Mouse (Mus musculus): Measurements from ENCODE around the gene Agt. TPM values are rescaled to one million over a fixed set of nuclear protein-coding genes. Genes with fewer than 3 reads are reported as not detected.

The Agt gene
- polyA plus RNA-seq, 1 experiment from 2014 or later, result 3.6 TPM

GRCm38 (mm10) chr8:124507572-124508320 is 61.8 kb downstream of the Agt start:
- no peak for TF ChIP-seq CTCF (IDR thresholded peaks at IDR 0.05; ENCODE audit: low read depth)
- Histone ChIP-seq H3K4me3 (ENCODE audit: low read depth, low read length) (no peak overlapping the region), H3K36me3 (ENCODE audit: insufficient read depth) (no peaks in the 10 kb centered on the region), H3K4me2 (no peak overlapping the region), H3K9ac (no peak overlapping the region), H3K27me3 (ENCODE audit: insufficient read depth, low read length) (no peaks in the 10 kb centered on the region), H3K9me3 (ENCODE audit: low read depth, low read length) (no peaks in the 10 kb centered on the region), H3K4me1 (ENCODE audit: insufficient read depth) (no peaks in the 10 kb centered on the region), H3K27ac (ENCODE audit: low read depth) (no peak overlapping the region)
- DNase-seq (no peak), ATAC-seq (ENCODE audit: insufficient read depth) (no peak)
- WGBS, result 73% methylated on average over 8 of the region's 8 CpGs

Other genes starting within 250 kb of the Agt start
- gene Pgbd5, start 130.0 kb downstream of the Agt start, polyA plus RNA-seq (2014; fragmentation: Nextera tagmentation; extraction: Ambion mirVana), result 2.2 and 2.5 TPM in 2 replicates
- gene Cog2, start 48.9 kb downstream of the Agt start, polyA plus RNA-seq (2014; fragmentation: Nextera tagmentation; extraction: Ambion mirVana), result 36.4 and 36.9 TPM in 2 replicates
- gene Capn9, start 6.4 kb upstream of the Agt start, polyA plus RNA-seq (2014; fragmentation: Nextera tagmentation; extraction: Ambion mirVana), result 0.45 and 0.60 TPM in 2 replicates
- 45.6 and 46.0 TPM in 2 replicates for gene 2310022B05Rik, start 93.7 kb upstream of the Agt start, polyA plus RNA-seq (2014; fragmentation: Nextera tagmentation; extraction: Ambion mirVana)
- 52.5 and 54.7 TPM in 2 replicates for gene Ttc13, start 152.3 kb upstream of the Agt start, polyA plus RNA-seq (2014; fragmentation: Nextera tagmentation; extraction: Ambion mirVana)
- gene Arv1, start 152.4 kb upstream of the Agt start, polyA plus RNA-seq (2014; fragmentation: Nextera tagmentation; extraction: Ambion mirVana), result 26.4 and 27.2 TPM in 2 replicates
- 16.8 and 20.5 TPM in 2 replicates for gene Fam89a, start 182.1 kb upstream of the Agt start, polyA plus RNA-seq (2014; fragmentation: Nextera tagmentation; extraction: Ambion mirVana)
- 0.70 and 1.0 TPM in 2 replicates for gene Trim67, start 223.4 kb upstream of the Agt start, polyA plus RNA-seq (2014; fragmentation: Nextera tagmentation; extraction: Ambion mirVana)